Mouse (Mus musculus) ES-E14 (cell line): ENCODE data around the gene Vcl.

ENCODE experiments used
- CHD2 ChIP-seq: IDR thresholded peaks from 2 replicates; pipeline ENCODE4 v1.6.1; 2014; ENCODE audit warnings: mild to moderate bottlenecking, low read depth, low read length, inconsistent platforms
- HCFC1 ChIP-seq: IDR thresholded peaks from 2 replicates; pipeline ENCODE4 v1.6.1; 2012; ENCODE audit warnings: low read length, inconsistent platforms, borderline replicate concordance; ENCODE audit not compliant: insufficient read depth
- ZC3H11A ChIP-seq: IDR thresholded peaks from 2 replicates; pipeline ENCODE4 v1.6.1; 2012; ENCODE audit warnings: low read depth, mild to moderate bottlenecking, inconsistent platforms, low read length, borderline replicate concordance
- ZNF384 ChIP-seq: IDR thresholded peaks from 2 replicates; pipeline ENCODE4 v1.6.1; 2012; ENCODE audit warnings: low read depth, low read length, inconsistent platforms

- TF ChIP-seq ZC3H11A: no peak
- TF ChIP-seq ZNF384: no peak
- no peak for TF ChIP-seq HCFC1
- no peak for TF ChIP-seq CHD2
These were observed 41.7 kb downstream of the Vcl start for GRCm38 (mm10) chr14:20970927-20971326.
